Mouse (Mus musculus) liver, embryonic 11.5 days (tissue): ENCODE measurements around the gene Epb41. TPM values are rescaled to one million over a fixed set of nuclear protein-coding genes. Genes with fewer than 3 reads are reported as not detected.

Experiments used
- ATAC-seq: fragments of 200-750 bp; cut with Nextera tagmentation; replicated peaks from 2 replicates; pipeline ENCODE4 v1.8.0; 2017; ENCODE audit warnings: moderate number of reproducible peaks, mild to moderate bottlenecking, moderate TSS enrichment, moderate library complexity; ENCODE audit not compliant: low FRiP score
- DNase-seq: peaks from one replicate; pipeline ENCODE4 v3.0.0-alpha.2; 2017; ENCODE audit warnings: low spot score
- H3K27ac ChIP-seq: fragments of 300-500 bp; sonication (generic); 2 replicates; pipeline ENCODE4 v1.5.1; 2014; ENCODE audit warnings: mild to moderate bottlenecking, low read depth, low read length, control low read depth
- H3K27me3 ChIP-seq: fragments of 300-500 bp; sonication (generic); replicated peaks from 2 replicates; pipeline ENCODE4 v1.6.1; 2014; ENCODE audit warnings: low read length, mixed read lengths; ENCODE audit not compliant: control insufficient read depth, insufficient read depth
- H3K36me3 ChIP-seq: fragments of 300-500 bp; sonication (generic); 2 replicates; pipeline ENCODE4 v1.6.1; 2014; ENCODE audit warnings: mild to moderate bottlenecking, low read length, moderate library complexity, mixed read lengths; ENCODE audit not compliant: control insufficient read depth, insufficient read depth
- H3K4me1 ChIP-seq: fragments of 300-500 bp; sonication (generic); replicated peaks from 2 replicates; pipeline ENCODE4 v1.6.1; 2014; ENCODE audit warnings: low read length, mixed read lengths; ENCODE audit not compliant: control insufficient read depth, insufficient read depth
- H3K4me2 ChIP-seq: fragments of 300-500 bp; sonication (generic); 2 replicates; pipeline ENCODE4 v1.6.1; 2014; ENCODE audit warnings: mild to moderate bottlenecking, control low read depth, moderate library complexity
- H3K4me3 ChIP-seq: fragments of 300-500 bp; sonication (generic); 2 replicates; pipeline ENCODE4 v1.5.1; 2014; ENCODE audit warnings: low read depth, low read length, control low read depth
- H3K9ac ChIP-seq: fragments of 300-500 bp; sonication (generic); 2 replicates; pipeline ENCODE4 v1.6.1; 2014; ENCODE audit warnings: low read depth, low read length, control low read depth
- H3K9me3 ChIP-seq: fragments of 300-500 bp; sonication (generic); 2 replicates; pipeline ENCODE4 v1.6.1; 2016; ENCODE audit warnings: low read length, inconsistent platforms, mixed read lengths; ENCODE audit not compliant: control insufficient read depth
- WGBS: fragments of 180-500 bp; shearing (Covaris S2); extraction: QIAGEN DNeasy Blood & Tissue Kit; methylation state at CpG from one replicate; pipeline ENCODE4 v1.1.7; 2014; 5-methylcytosine and 5-hydroxymethylcytosine counted together
- polyA plus RNA-seq: library from polyadenylated mRNA; unstranded; fragments of >200 nt; fragmentation: Nextera tagmentation; extraction: Ambion mirVana; gene quantifications from 2 replicates; pipeline ENCODE4 v1.2.1, GENCODE M21; 2014

The Epb41 gene
- polyA plus RNA-seq, 1 experiment from 2014 or later, result 108 TPM

DNA sequence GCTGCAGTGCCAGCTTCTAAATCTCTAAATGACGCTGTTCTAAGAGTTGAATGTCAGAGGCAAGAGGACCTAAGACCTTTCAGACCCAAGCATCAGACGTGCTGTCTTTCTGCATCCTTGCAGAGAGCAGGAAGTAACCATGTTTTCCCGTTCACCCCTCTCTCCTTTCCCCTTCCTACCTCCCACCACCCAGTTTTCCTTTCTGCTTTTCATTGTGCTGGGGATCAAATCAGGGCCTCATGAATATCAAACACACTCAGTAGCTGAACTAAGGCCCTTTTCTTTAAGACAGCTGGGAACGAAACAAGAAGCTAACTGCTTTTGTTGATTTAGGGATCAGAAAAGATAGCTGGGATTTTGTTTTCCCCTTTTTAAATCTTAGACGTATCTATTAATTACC is 125.2 kb downstream of the Epb41 start:
- H3K4me2 ChIP-seq, result no peak overlapping the region
- H3K27me3 ChIP-seq, result no peaks in the 10 kb centered on the region
- H3K27ac ChIP-seq, result no peak overlapping the region
- no peaks in the 10 kb centered on the region for H3K4me1 ChIP-seq
- H3K9me3 ChIP-seq, result no peaks in the 10 kb centered on the region
- 61% methylated on average over 5 of the region's 5 CpGs for WGBS
- H3K36me3 ChIP-seq, result peaks cover 10% of the 10 kb centered on the region; the same call in 1 of the 2 replicates
- no peak for DNase-seq
- no peak overlapping the region for H3K4me3 ChIP-seq
- no peak for ATAC-seq
- H3K9ac ChIP-seq, result no peak overlapping the region

DNA sequence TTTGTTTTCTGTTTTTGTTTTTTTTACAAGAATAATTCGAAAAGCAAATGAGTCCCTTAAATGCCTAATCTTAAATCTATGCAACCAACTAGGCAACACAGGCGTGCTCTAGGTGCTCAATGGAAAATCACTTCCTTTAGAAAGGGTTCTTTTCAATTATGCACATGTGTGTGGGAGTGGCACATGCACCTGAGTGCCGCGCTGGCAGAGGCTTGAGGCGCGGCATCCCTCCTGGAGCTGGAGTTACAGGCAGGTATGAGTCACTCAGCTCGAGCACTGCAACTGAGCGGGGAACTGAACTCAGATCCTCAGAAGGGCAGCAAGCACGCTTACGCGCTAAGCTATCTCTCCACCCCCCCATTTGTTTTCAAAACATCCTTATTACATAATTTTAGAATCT is 127.3 kb downstream of the Epb41 start:
- no peak for ATAC-seq
- Histone ChIP-seq H3K4me2 (no peak overlapping the region), H3K4me1 (no peaks in the 10 kb centered on the region), H3K36me3 (peaks cover 6% of the 10 kb centered on the region; the same call in 1 of the 2 replicates), H3K27ac (no peak overlapping the region), H3K9ac (no peak overlapping the region), H3K4me3 (no peak overlapping the region), H3K27me3 (no peaks in the 10 kb centered on the region), H3K9me3 (no peaks in the 10 kb centered on the region)
- WGBS, result 90% methylated on average over 11 of the region's 11 CpGs
- DNase-seq, result no peak

DNA sequence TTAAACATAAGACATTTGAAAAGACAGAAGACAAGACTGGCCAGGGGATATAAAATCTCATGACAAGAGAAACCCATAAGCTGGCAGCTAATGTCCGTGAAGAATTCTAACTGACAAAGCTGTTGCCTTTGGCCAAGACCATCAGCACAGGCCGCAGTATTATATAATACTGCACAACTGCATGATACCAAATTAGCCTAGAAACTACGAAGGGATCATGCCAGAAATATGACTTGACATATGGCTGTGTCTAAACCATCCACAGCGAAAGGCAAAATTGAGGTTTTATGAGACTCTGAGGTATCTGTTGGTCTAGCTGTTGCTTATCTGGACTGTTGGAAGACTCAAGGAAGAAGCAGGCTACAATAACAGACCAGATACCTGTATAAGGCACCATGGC is 134.3 kb downstream of the Epb41 start:
- ATAC-seq (no peak), DNase-seq (no peak)
- Histone ChIP-seq H3K27ac (no peak overlapping the region), H3K4me2 (no peak overlapping the region), H3K9ac (no peak overlapping the region), H3K27me3 (no peaks in the 10 kb centered on the region), H3K4me1 (no peaks in the 10 kb centered on the region), H3K9me3 (no peaks in the 10 kb centered on the region), H3K36me3 (no peaks in the 10 kb centered on the region; the same call in 1 of the 2 replicates), H3K4me3 (no peak overlapping the region)
- WGBS, result 96% methylated on average over 4 of the region's 4 CpGs

DNA sequence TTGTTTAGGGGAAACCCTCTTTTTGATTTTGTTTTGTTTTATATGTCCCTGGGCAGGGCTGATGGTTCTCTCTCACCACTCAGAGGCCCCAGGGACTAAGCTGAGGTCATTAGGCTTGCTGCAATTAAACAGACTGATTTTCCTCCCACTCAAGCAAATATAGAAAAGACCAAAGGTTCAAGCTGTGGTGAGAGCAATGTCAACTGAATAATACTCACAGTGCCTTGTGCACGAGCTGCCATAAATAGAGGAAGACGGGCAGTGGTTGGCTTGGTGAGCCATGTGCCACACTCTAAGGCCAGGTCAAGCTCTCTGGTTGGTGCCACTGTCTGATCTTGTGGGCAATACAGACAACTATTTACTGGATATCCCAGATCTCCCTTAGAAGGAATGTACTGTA is 135.7 kb downstream of the Epb41 start:
- Histone ChIP-seq H3K36me3 (peaks cover 9% of the 10 kb centered on the region; the same call in 1 of the 2 replicates), H3K4me3 (no peak overlapping the region), H3K27ac (no peak overlapping the region), H3K4me2 (no peak overlapping the region), H3K9ac (no peak overlapping the region), H3K9me3 (no peaks in the 10 kb centered on the region), H3K27me3 (no peaks in the 10 kb centered on the region), H3K4me1 (no peaks in the 10 kb centered on the region)
- ATAC-seq, result no peak
- WGBS, result 76% methylated on average over 2 of the region's 2 CpGs
- no peak for DNase-seq

DNA sequence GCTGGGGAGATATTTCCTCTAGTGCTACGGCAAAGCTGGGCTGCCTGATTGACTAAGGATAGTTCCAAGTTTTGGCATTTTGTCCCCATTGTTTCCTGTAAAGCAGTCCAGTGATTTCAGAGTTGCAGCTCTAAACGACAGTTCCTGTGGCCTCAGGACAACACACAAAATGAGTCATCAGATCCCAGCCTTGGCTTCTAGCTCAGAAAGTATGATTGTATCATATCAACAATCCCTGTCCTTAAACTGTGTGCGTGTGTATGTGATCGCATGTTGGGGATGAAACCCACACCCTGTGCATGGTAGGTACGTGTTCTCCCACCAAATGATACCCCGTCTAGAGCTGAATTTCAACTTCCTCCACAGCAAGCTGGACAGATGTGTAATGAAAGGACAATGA is 146.0 kb downstream of the Epb41 start:
- Histone ChIP-seq H3K27ac (no peak overlapping the region), H3K4me3 (no peak overlapping the region), H3K9me3 (no peaks in the 10 kb centered on the region), H3K27me3 (no peaks in the 10 kb centered on the region; the same call in 1 of the 2 replicates), H3K4me1 (peaks cover 14% of the 10 kb centered on the region), H3K9ac (no peak overlapping the region), H3K36me3 (peaks cover 45% of the 10 kb centered on the region), H3K4me2 (no peak overlapping the region)
- WGBS, result 88% methylated on average over 6 of the region's 6 CpGs
- DNase-seq (no peak), ATAC-seq (no peak)

DNA sequence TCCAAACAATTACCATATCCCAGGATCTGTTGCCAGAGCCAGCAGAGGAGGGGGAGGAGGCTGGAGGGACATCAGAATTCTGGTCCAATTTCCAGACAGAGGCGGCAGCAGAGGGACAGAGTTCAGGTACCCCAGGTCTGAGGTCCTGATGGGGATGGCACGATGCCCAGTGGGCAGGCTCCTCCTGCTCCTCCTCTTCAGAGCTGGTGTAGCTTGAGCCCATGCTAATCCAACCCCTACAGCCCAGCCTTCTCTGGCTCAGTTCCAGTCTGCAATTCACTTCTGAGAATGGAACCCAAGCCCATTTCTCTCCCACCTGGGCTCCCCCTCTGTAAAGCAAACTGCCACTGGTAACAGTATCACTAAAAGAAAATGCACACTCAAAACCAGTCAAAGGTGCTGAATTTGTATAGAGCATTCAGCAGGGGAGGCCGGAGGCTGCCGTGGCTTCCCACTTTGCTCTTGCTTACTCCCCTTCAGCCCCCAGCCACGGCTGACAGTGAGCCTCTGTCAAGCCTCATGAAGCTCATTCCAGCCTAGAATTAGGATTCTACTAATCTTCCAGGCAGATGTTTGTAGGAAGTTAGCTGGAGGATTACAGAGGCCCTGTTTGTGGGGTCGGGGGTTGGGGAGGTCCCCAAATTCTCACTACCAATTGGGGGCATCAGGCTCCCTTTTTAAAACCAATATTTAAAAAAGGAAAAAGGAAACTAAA is 150.9 kb downstream of the Epb41 start:
- WGBS, result 80% methylated on average over 6 of the region's 6 CpGs
- Histone ChIP-seq H3K4me2 (no peak overlapping the region), H3K36me3 (peaks cover 29% of the 10 kb centered on the region; the same call in 1 of the 2 replicates), H3K27me3 (peaks cover 40% of the 10 kb centered on the region), H3K27ac (no peak overlapping the region), H3K9me3 (no peaks in the 10 kb centered on the region), H3K9ac (no peak overlapping the region), H3K4me3 (no peak overlapping the region), H3K4me1 (peaks cover 45% of the 10 kb centered on the region)
- ATAC-seq, result no peak
- DNase-seq, result no peak

DNA sequence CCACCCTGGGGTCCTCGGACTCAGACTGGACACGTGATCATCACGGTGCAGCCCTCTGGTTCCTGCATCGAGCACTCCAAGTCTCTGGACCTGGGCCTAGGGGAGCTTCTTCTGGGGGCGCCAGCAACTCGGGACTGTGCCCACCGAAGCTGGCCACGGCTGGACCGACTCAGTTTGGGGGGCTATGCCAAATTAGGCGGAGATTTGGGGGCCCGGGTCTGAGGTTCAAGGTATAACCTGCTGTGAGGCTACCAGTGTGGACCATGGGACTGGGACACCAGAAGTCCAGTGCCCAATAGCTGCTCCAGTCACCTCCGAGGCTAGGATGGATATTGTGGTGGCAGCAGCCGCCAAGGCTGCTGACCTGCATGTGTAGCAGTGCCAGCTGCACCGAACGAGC is 152.7 kb downstream of the Epb41 start:
- WGBS, result 67% methylated on average over 15 of the region's 15 CpGs
- ATAC-seq, result no peak
- no peak overlapping the region for H3K27ac ChIP-seq

DNA sequence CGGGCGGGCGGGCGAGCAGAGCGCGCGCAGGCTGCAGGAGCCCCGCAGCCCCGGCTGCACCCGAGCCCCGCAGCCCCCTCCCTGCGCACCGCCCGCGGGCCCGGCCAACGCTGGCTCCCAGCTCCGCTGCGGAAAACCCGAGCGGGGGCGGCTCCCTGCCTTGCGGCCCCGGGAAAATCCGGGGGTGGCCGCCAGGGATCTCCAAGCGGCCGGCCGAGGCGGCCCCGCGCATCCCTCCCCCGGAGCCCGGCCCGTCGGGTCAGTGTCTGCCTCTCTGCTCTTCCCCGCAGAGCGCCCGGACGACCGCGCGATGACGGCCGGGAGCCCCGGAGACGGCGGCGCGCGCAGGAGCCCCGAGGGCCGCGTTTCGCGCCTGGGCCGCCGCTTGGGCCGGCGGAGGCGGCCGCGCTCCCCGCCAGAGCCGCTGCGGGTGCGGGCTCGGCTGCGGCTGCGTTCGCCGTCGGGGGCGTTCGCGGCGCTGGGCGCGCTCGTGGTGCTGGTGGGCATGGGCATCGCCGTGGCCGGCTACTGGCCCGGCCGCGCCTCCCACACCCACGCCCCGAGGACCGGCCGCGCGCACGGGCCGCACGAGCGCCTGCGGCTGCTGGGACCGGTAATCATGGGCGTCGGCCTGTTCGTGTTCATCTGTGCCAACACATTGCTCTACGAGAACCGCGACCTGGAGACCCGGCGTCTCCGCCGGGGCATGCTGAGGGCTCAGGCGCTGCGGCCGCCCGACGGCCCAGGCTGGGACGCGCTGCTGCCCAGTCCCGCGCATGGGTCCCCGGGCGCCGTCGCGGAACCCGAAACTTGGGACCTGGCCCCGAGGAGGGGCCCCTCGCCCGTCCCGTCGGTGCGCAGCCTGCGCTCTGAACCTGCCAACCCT is 153.4 kb downstream of the Epb41 start, which contains the start of gene Tmem200b:
TSS of gene Tmem200b (plus strand) at position 311 of the 886 bp plus-strand sequence.
- 3% methylated on average over 109 of the region's 130 CpGs for WGBS
- ATAC-seq (peak; percentile 7; the same call in 1 of the 2 replicates), DNase-seq (peak; percentile 46)
- Histone ChIP-seq H3K9ac (peak within 1 kb of the TSS; percentile 62), H3K4me1 (peaks cover 49% of the 10 kb centered on the region), H3K27ac (peak within 1 kb of the TSS; percentile 58), H3K4me3 (peak within 1 kb of the TSS; percentile 61), H3K36me3 (peaks cover 22% of the 10 kb centered on the region; the same call in 1 of the 2 replicates), H3K27me3 (peaks cover 64% of the 10 kb centered on the region), H3K4me2 (peak within 1 kb of the TSS; percentile 79), H3K9me3 (no peaks in the 10 kb centered on the region)

More for the DNA sequence above, 152.7 kb downstream of the Epb41 start:
- H3K9ac ChIP-seq, result no peak overlapping the region
- H3K4me3 ChIP-seq, result peak overlapping the region; percentile 61
- no peaks in the 10 kb centered on the region for H3K9me3 ChIP-seq
- peak overlapping the region; percentile 79 for H3K4me2 ChIP-seq
- peaks cover 50% of the 10 kb centered on the region for H3K4me1 ChIP-seq
- H3K27me3 ChIP-seq, result peaks cover 57% of the 10 kb centered on the region
- H3K36me3 ChIP-seq, result peaks cover 23% of the 10 kb centered on the region; the same call in 1 of the 2 replicates
- no peak for DNase-seq
